Mouse (Mus musculus) embryonic fibroblast, embryonic 13.5 days (primary cell): Measurements from ENCODE around the gene Ppp1r1c.

Experiments
- CTCF ChIP-seq: IDR thresholded peaks from 2 replicates; pipeline ENCODE4 v1.5.1; 2011; ENCODE audit warnings: mild to moderate bottlenecking, control low read depth, low read length, moderate library complexity, borderline replicate concordance; ENCODE audit not compliant: insufficient read depth
- POLR2A ChIP-seq: IDR thresholded peaks from 2 replicates; pipeline ENCODE4 v1.6.1; 2011; ENCODE audit warnings: low read depth, mild to moderate bottlenecking, control low read depth, low read length, moderate library complexity

DNA sequence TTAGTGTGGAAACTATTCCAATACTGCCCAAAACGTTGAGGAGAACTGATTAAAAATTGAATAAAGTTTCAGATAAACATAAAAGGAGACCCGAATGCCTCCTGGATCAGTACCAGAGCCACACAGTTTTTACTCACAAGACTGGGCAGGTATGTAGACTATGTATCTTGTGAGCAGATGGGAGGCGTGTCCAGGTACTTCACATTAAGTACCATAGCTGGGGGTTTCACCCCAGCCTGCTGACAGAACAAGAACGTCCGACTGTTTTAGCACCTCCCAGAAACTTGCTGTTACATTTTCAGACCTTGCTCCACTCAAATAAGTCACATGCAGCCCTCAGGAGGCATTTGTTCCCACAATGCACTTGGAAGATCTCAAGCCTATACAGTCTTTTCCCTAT is 131.9 kb downstream of the Ppp1r1c start:
- TF ChIP-seq CTCF (no peak), POLR2A (no peak)
